Mouse (Mus musculus) spleen, adult 2 months (tissue): Measurements from ENCODE around the gene Camta1.

ENCODE experiments used
- CTCF ChIP-seq: fragments of 200-500 bp; IDR thresholded peaks from 2 replicates; pipeline ENCODE4 v1.5.1; 2011; ENCODE audit warnings: mild to moderate bottlenecking, inconsistent platforms; ENCODE audit not compliant: insufficient read depth, insufficient read length, insufficient replicate concordance; ENCODE audit errors: extremely low read depth
- POLR2A ChIP-seq: fragments of 200-500 bp; IDR thresholded peaks from 2 replicates; pipeline ENCODE4 v1.6.1; 2011; ENCODE audit warnings: low read depth, low read length, inconsistent platforms

- TF ChIP-seq CTCF (no peak), POLR2A (no peak)
Measured at GRCm38 (mm10) chr4:151777451-151777850, 84.2 kb downstream of the Camta1 start.
